Mouse (Mus musculus) heart, adult 2 months (tissue): ENCODE measurements around the gene Glycam1.

Source experiments
- CTCF ChIP-seq: fragments of 200-600 bp; IDR thresholded peaks from 2 replicates; pipeline ENCODE4 v1.8.1; 2022; ENCODE audit warnings: antibody characterized with exemption, mild to moderate bottlenecking, moderate library complexity
- EP300 ChIP-seq: fragments of 200-500 bp; IDR thresholded peaks from 2 replicates; pipeline ENCODE4 v1.6.1; 2011; ENCODE audit warnings: low read depth, low read length, control low read depth; ENCODE audit not compliant: insufficient read depth
- POLR2A ChIP-seq: fragments of 200-500 bp; IDR thresholded peaks from 2 replicates; pipeline ENCODE4 v1.6.1; 2011; ENCODE audit warnings: mild to moderate bottlenecking, low read depth, low read length, control low read depth; ENCODE audit not compliant: insufficient read depth

GRCm38 (mm10) chr15:103535030-103535429, 29.9 kb downstream of the Glycam1 start:
- TF ChIP-seq CTCF (no peak), EP300 (no peak), POLR2A (no peak)
